Mouse (Mus musculus) T-helper 1 cell (primary cell): ENCODE data around the gene Znrf3.

ENCODE experiments used
- in situ Hi-C: fragments of 300-600 bp; cut with MboI, MseI; formaldehyde crosslinking; loops from one replicate; pipeline ENCODE4 v1.15.1; 2025; ENCODE audit warnings: high pct_unique_total_duplicates

Gene Znrf3

GRCm38 (mm10) chr11:5443511-5444233 is 975 bp downstream of the Znrf3 start:
- in situ Hi-C loops, result no loop called here

DNA sequence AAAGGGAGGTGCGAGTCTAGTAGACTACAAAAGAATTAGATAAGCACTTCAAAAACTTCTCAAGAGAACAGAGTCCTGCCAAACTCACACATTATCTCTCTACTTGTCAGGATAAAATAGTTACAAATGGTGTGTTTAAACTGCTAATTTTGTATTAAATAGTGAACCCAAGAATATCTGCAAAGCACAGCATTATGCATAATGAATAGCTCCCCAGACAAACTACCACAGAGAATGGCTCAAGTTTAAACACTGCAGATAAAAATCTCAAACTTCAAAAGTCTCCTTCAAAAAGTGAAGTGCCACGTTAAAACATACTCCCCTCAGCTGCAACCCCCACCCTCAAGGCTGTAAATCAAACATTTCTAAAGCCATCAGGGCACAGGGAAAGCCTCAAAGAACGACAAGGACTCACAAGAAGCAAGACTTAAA is 2.0 kb downstream of the Znrf3 start:
- in situ Hi-C loops, result no loop called here

DNA sequence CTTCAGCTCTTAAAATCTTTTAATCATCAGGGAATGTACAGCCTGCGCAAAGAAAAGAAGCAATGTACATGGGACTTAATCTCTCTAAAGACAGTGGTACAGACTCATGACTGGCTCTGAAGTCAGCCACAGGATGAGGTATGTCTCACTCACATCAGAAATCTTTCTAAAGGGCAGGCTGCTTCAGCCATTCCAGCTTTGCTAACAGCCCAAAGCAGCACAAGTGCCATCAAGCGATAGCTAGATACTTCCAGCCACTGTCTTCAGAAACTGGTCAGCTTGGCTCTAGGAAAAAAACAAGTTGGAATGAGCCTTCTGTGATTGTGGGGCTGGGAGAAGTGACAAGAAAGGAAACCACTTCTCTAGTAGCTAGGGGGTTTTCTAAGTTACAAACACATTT is 7.0 kb downstream of the Znrf3 start:
- in situ Hi-C loops, result loop anchor here (5.0 kb wide), 1 partner anchor 85 kb away; no protein-coding TSS in a partner anchor

DNA sequence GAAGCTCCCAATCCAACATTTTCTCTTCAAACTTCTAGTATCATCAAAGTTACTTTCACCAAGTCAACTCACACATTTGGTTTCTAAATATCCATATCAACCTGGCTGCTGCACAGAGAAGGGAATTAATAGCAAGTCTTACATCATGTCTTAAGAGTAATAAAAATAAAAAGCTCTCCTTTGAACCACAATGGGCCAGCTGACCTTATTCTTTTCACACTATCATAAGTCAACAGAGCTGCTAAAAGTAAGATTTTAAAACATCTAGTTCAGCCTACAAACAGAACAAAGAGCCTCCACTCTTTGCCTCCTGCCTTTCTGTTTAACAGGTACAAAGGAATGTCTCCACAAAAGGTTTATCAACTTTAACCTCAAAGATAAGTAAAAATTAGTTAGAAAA is 7.7 kb downstream of the Znrf3 start:
- in situ Hi-C loops, result loop anchor here (5.0 kb wide), 1 partner anchor 85 kb away; no protein-coding TSS in a partner anchor

DNA sequence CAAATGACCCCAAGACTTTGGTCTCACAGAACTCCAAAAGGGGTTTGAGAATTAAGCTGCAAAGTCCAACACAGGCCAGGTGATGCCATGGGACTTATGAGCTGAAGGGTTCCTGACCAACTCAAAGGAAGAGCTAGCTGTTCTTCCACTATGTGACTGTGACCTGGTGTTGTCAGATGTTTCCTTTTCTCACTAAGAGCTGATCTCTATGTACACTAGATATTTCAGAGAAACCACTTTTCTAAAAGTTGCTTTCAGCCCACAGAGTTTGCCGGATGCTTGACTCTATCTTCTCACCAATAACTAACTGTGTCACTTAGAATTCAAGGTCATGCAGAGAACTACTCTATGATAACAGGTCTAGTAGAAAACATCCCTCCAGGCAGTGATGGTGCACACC is 9.2 kb downstream of the Znrf3 start:
- in situ Hi-C loops, result loop anchor here (5.0 kb wide), 1 partner anchor 83 kb away; no protein-coding TSS in a partner anchor

DNA sequence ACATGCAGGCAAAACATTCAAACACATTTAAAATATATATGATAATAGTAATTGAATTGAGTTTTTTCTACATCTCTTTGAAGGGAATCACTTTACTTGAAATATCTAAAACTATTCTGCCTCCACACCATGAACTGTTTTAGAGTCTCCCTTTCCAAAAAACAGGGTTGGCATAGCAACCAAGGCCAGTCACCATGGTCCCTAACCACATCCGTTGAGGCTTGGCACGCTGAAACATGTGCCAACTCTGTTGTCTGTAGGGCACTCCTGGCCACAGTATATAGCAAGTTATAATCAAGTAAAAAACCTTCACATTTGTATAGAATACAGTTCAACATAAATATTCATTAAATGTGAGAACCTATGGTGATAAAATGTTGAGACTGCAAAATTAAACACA is 12.3 kb downstream of the Znrf3 start:
- in situ Hi-C loops, result no loop called here

GRCm38 (mm10) chr11:5430863-5431262 is 13.8 kb downstream of the Znrf3 start:
- in situ Hi-C loops, result no loop called here

GRCm38 (mm10) chr11:5429396-5430190 is 15.1 kb downstream of the Znrf3 start:
- in situ Hi-C loops, result no loop called here

GRCm38 (mm10) chr11:5427251-5427650 is 17.4 kb downstream of the Znrf3 start:
- in situ Hi-C loops, result no loop called here

DNA sequence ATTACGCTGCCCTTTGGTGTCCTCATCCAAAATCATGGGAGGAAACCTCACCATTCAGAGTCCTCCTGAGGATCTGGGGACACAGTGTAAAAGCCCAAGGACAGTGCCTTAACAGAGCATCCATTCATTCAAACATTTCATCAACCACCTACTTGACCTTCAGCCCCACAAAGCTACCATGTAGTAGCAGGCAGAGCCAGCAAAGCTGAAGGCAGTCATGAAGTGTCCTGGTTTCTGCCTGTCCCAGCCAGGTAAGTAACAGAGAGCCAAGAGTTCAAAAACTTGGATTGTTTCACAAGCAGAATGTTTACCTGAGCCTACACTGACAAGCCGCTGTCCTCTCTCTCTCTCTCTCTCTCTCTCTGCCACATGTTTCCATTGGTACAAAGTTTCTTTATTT is 18.3 kb downstream of the Znrf3 start:
- in situ Hi-C loops, result no loop called here

GRCm38 (mm10) chr11:5425106-5425505 is 19.5 kb downstream of the Znrf3 start:
- in situ Hi-C loops, result no loop called here

GRCm38 (mm10) chr11:5424185-5424584 is 20.5 kb downstream of the Znrf3 start:
- in situ Hi-C loops, result no loop called here

DNA sequence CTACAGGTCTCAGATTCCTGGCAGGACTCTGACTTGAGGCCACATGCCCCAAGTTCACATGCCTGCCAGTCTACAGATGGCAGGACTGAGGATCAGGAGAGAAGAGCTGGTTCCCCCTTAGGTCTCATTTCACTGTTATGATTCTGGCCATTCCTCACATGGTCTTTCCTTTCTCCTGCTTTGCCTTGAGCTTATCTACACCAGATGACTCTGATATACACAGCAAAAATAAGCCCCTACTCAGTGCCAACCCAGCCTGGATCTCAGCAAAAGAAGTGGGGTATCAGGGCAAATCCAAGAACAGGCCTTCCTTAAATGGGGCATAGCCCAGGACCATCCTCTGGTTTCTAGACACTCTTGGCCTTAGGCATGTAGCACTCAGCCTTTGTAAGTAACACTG is 21.6 kb downstream of the Znrf3 start:
- in situ Hi-C loops, result no loop called here

DNA sequence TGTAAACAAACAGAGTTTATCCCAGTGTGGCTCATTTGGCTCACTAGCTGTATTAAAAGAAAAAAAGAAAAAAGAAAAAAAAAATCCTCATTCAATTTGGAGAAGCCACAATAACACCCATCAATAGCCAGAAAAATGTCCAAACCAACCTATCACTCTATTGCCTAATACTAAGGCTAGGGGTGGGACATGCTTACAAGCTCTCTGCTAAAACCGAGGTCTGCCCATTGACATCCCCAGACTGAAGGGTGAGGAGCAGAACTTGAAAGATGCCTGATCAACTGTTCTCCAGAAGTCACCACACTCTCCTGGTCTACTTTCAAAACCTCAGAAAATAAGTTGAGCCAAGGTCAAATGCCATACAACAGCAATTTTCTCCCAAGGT is 22.4 kb downstream of the Znrf3 start:
- in situ Hi-C loops, result no loop called here

DNA sequence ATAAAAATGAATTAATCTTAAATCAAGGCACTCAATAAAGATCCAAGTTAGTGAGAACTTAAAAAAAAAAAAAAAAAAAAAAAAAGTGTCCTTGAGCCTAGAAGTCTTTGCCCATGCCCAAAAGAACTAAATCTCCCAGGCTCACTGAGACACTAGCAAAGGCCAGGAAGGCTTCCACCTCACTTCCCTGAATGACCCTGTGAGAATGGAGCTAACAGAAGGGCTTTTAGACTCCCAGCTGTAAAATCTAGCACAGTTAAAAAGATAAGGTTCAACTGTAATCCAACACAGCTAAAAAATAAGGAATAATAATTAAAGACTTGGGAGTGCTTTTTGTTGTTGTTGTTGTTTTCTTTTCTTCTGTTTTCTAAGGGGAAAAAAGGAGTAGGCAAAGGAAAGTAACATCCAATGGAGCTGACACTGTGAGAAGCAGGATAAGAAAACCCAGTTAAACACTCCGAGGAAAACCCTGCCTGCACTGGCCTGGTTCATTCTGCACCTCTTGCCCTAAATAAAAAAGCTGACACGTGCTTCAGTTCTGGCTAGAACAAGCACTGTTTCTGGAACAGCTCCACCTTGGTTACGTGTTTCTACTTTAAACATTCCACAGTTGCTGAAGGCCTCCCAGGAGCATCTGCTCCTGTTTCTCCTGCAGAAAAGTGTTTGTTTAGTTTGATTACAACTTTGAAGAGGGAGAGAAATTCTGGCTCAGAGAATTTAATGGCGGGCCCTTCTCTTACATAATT is 23.0 kb downstream of the Znrf3 start:
- in situ Hi-C loops, result no loop called here

GRCm38 (mm10) chr11:5415617-5416338 is 28.9 kb downstream of the Znrf3 start:
- in situ Hi-C loops, result loop anchor here (10.0 kb wide), 1 partner anchor 601 kb away; no protein-coding TSS in a partner anchor

DNA sequence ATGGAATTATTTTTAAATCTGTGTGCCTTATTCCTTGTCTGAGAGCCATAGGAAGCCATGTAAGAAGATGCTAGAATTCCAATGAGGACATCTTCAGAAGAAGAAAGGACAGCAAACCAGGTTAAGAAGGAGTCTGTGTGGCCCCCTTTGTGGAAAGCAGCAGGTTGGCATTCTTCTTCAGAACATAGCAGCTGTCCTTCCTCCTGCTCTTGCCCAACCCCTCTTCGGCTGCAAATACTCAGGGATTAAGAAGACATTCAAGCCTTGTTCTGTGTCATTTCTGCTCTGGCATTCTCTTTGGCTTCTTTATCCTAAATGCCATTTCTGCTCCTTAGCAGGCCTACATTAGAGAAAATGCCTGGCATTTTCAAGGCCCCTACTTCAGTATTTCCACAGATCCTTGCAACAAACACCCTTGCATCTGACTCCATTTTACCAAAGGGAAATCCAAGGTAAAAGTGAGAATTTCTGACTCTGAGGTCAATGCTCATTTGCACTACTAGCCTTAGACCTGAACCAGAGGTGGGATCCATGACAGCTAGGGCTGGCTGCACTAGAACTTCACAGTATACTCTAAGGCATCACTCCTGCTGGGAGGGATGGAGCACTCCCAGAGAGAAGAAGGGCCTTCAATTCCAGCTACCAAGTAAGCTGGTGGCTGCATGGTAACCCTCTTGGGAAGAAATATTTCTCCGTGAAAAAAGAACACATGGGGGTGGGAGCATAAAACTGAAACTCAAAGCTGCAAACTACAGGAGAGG is 29.6 kb downstream of the Znrf3 start:
- in situ Hi-C loops, result loop anchor here (10.0 kb wide), 1 partner anchor 600 kb away; no protein-coding TSS in a partner anchor

DNA sequence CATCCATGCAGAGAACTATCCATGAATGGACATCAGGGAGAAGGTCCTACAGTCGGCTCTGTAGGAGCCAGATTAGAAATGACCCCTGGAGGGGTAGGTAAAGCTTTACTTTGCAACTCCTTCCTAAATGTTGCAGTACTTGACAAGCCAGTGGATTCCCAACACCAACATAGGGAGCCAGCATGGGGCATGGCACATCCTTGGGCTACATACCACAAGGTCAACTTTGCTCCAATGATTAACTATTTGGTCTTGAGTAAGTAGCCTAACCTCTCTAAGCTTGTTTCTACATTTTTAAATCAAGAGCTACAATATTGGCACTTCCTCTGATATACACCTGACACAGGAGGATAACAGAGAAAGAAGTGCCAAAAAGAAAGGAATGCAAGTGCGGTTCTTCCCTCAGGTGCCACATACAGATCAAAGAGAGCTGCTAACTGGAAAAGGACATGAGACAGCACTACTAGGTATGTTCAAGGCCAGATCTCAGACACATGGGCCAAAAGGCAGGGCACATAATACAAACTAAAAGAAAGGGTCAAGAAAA is 31.9 kb downstream of the Znrf3 start:
- in situ Hi-C loops, result loop anchor here (10.0 kb wide), 1 partner anchor 598 kb away; no protein-coding TSS in a partner anchor

DNA sequence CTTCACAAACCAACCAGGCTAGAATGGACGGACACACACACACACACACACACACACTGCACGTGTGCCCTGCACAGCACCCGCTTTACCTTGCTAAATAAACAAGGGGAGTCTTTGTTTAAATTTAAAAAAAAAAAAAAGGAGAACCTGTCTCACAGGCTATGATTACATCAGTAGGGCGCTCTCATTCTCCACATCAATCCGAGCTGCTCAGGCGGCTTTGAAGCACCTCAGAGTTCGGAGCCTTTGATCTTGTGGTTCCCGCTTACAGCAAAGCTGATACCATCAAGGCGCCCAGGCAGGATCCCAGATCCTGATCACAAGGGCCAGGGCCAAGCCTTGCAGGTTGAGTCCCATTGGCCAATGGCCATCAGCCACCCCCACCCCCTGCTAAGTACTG is 33.1 kb downstream of the Znrf3 start:
- in situ Hi-C loops, result loop anchor here (10.0 kb wide), 1 partner anchor 597 kb away; no protein-coding TSS in a partner anchor

- in situ Hi-C loops, result no loop called here
Observed at GRCm38 (mm10) chr11:5404180-5404579, 40.5 kb downstream of the Znrf3 start.
